Mouse (Mus musculus) heart, adult 2 months (tissue): ENCODE measurements around the gene Tmem242. TPM values are rescaled to one million over a fixed set of nuclear protein-coding genes. Genes with fewer than 3 reads are reported as not detected.
"Not testable (repeated sequence)": the region's sequence is repeated elsewhere in the genome, so short reads cannot be mapped to it uniquely, and the experiment has no call there.

Experiments used
- DNase-seq, 2 experiments: peaks; one replicate each; pipeline ENCODE4 v3.0.0; 2021
- H3K27ac ChIP-seq: fragments of 200-600 bp; 2 replicates; pipeline ENCODE4 v1.8.1; 2022
- H3K27me3 ChIP-seq: fragments of 200-500 bp; 2 replicates; pipeline ENCODE4 v1.6.1; 2012; ENCODE audit warnings: mild to moderate bottlenecking, low read length, inconsistent platforms, mixed read lengths; ENCODE audit not compliant: control insufficient read depth, insufficient read depth
- H3K36me3 ChIP-seq: fragments of 200-500 bp; 2 replicates; pipeline ENCODE4 v1.6.1; 2012; ENCODE audit warnings: low read length, inconsistent platforms; ENCODE audit not compliant: control insufficient read depth, insufficient read depth
- H3K4me1 ChIP-seq: fragments of 200-500 bp; 2 replicates; pipeline ENCODE4 v1.6.1; 2011; ENCODE audit warnings: low read length; ENCODE audit not compliant: control insufficient read depth, insufficient read depth
- H3K4me3 ChIP-seq: fragments of 200-600 bp; 2 replicates; pipeline ENCODE4 v1.8.1; 2022
- H3K79me2 ChIP-seq: fragments of 200-500 bp; replicated peaks from 2 replicates; pipeline ENCODE4 v1.6.1; 2012; ENCODE audit warnings: mild to moderate bottlenecking, inconsistent platforms, low read length, moderate library complexity, mixed read lengths; ENCODE audit not compliant: control insufficient read depth, insufficient read depth
- H3K9ac ChIP-seq: fragments of 200-500 bp; 2 replicates; pipeline ENCODE4 v1.6.1; 2012; ENCODE audit warnings: low read depth, mild to moderate bottlenecking, control low read depth, inconsistent platforms, low read length, mixed read lengths
- CTCF ChIP-seq: fragments of 200-600 bp; IDR thresholded peaks from 2 replicates; pipeline ENCODE4 v1.8.1; 2022; ENCODE audit warnings: antibody characterized with exemption, mild to moderate bottlenecking, moderate library complexity
- EP300 ChIP-seq: fragments of 200-500 bp; IDR thresholded peaks from 2 replicates; pipeline ENCODE4 v1.6.1; 2011; ENCODE audit warnings: low read depth, low read length, control low read depth; ENCODE audit not compliant: insufficient read depth
- POLR2A ChIP-seq: fragments of 200-500 bp; IDR thresholded peaks from 2 replicates; pipeline ENCODE4 v1.6.1; 2011; ENCODE audit warnings: mild to moderate bottlenecking, low read depth, low read length, control low read depth; ENCODE audit not compliant: insufficient read depth
- WGBS: fragments of 180-500 bp; shearing (Covaris S2); methylation state at CpG from one replicate; pipeline ENCODE4 v1.1.7; 2018; 5-methylcytosine and 5-hydroxymethylcytosine counted together
- intact Hi-C: fragments of 180-260 bp; cut with DNase I; formaldehyde crosslinking; loops from one replicate; pipeline ENCODE4 v1.15.1; 2025
- polyA plus RNA-seq: library from polyadenylated mRNA; depleted of rRNA; stranded (reverse); fragments of >200 nt; gene quantifications from 2 replicates; pipeline ENCODE4 v1.2.3, GENCODE M21; 2012
- total RNA-seq, 2 experiments: library from RNA; stranded (reverse); gene quantifications; 2 replicates each; pipeline ENCODE4 v1.2.3; 2021

The Tmem242 gene
- total and polyA plus RNA-seq, 3 experiments, result 17.6 to 155 (median 146) TPM

DNA sequence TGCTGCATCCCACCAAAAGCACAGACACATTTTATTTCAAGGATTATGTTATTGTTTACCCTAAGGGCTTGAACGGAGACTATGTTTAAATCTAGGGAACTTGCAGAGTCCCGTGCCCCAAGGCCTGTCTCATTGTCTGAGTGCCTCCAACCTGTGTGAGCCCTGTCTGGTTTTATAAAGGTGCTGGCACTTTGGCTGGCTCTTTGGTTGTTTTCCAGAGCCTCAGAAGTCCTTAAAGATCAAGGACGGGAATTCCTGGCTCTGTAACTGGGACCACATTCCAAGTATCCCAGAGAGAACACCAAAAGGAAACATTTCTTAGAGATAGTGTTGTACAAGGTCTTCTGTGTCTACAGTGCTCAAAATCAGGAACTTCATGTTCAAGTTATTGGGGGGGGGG is 3.2 kb upstream of the Tmem242 start:
- DNase-seq, result no peak
- WGBS, result 46% methylated on average over 3 of the region's 3 CpGs
- Histone ChIP-seq H3K4me3 (no peak overlapping the region), H3K79me2 (no peaks in the 10 kb centered on the region), H3K4me1 (peaks cover 1% of the 10 kb centered on the region), H3K27ac (no peak overlapping the region), H3K27me3 (no peaks in the 10 kb centered on the region), H3K36me3 (peaks cover 9% of the 10 kb centered on the region), H3K9ac (no peak overlapping the region)
- intact Hi-C loops, result loop anchor here (5.0 kb wide), 1 partner anchor 289 kb away; no protein-coding TSS in a partner anchor
- TF ChIP-seq EP300, result no peak

DNA sequence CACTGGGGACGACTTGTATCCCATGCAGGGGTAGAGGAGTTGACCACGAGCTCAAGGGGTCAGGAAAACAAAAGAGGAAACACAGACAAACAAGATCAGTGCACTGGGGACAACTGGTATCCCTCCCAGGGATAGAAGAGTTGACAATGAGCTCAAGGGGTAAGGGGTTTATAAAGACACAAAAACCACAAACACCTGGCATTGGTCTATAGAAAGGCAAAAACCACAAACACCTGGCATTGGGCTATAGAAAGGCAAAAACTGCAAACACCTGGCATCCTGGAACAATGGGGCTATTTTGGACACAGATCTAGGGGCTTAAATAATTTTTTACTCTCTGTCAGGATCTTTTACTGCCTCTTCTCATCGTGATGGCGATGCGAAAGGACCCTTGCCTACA is 2.3 kb upstream of the Tmem242 start:
- intact Hi-C loops, result loop anchor here (5.0 kb wide), 1 partner anchor 290 kb away; no protein-coding TSS in a partner anchor
- peaks cover 12% of the 10 kb centered on the region for H3K36me3 ChIP-seq
- not testable (repeated sequence) for H3K27ac ChIP-seq, H3K79me2 ChIP-seq, H3K4me1 ChIP-seq, DNase-seq, H3K27me3 ChIP-seq, H3K4me3 ChIP-seq, H3K9ac ChIP-seq
- WGBS, result 75% methylated on average over 5 of the region's 5 CpGs

DNA sequence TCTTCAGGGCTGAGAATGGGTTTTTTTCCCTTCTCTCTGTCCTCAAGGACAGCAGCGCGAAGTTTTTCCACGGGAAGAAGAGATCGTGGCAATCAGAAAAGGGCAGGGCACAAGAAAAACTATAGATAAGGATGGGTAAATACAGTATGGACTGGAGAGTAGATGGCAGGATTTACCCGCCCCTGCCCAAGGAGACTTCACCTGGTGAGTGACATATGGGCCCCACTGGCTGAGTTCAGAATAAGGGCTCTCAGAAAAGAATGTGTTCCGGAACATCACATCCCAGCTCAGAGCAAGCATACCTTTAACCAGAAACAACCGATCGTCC is 264 bp downstream of the Tmem242 start:
- TF ChIP-seq POLR2A, result no peak
- TF ChIP-seq EP300, result no peak
- TF ChIP-seq CTCF, result no peak
- peak overlapping the region; percentile 85 for H3K27ac ChIP-seq
- DNase-seq, result no peak
- peak overlapping the region; percentile 81 for H3K9ac ChIP-seq
- under 1% methylated on average over 8 of the region's 8 CpGs for WGBS
- intact Hi-C loops, result loop anchor here (1.0 to 5.0 kb wide), 5 partner anchors 51 to 451 kb away; no protein-coding TSS in a partner anchor
- H3K36me3 ChIP-seq, result peaks cover 12% of the 10 kb centered on the region
- no peaks in the 10 kb centered on the region; the same call in 1 of the 2 replicates for H3K79me2 ChIP-seq
- H3K4me1 ChIP-seq, result peaks cover 1% of the 10 kb centered on the region
- peak overlapping the region; percentile 70 for H3K4me3 ChIP-seq
- H3K27me3 ChIP-seq, result no peaks in the 10 kb centered on the region

DNA sequence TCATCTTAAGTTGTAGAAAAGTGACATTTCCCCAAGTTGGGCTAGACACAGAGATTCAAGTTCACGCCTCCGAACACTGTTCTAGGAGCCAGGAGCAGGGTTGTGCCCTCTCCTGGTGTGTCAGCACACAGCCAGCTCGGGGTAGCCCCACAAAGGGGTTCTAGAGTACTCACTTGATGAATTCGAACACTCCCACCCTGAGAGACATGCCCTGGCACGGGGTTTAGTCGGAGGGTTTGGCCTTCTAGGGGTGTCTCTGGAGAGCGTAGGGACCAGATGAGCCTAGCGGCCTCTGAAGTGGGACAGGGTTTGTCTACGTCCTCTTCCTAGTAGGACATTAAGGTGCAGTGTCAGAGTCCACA is 10.3 kb downstream of the Tmem242 start:
- H3K9ac ChIP-seq, result no peak overlapping the region
- 0 out of 2 replicates have a peak, but pooled peaks cover 1% of the 10 kb centered on the region for H3K79me2 ChIP-seq
- H3K36me3 ChIP-seq, result peaks cover 2% of the 10 kb centered on the region; the same call in 1 of the 2 replicates
- intact Hi-C loops, result no loop called here
- WGBS, result 81% methylated on average over 9 of the region's 9 CpGs
- no peak for TF ChIP-seq CTCF
- no peak for TF ChIP-seq EP300
- 0 out of 2 replicates have a peak, but pooled peaks have one; percentile 3 for TF ChIP-seq POLR2A
- no peak overlapping the region for H3K4me3 ChIP-seq
- H3K27ac ChIP-seq, result no peak overlapping the region
- H3K27me3 ChIP-seq, result no peaks in the 10 kb centered on the region
- no peak for DNase-seq
- H3K4me1 ChIP-seq, result no peaks in the 10 kb centered on the region; the same call in none of the 2 replicates

DNA sequence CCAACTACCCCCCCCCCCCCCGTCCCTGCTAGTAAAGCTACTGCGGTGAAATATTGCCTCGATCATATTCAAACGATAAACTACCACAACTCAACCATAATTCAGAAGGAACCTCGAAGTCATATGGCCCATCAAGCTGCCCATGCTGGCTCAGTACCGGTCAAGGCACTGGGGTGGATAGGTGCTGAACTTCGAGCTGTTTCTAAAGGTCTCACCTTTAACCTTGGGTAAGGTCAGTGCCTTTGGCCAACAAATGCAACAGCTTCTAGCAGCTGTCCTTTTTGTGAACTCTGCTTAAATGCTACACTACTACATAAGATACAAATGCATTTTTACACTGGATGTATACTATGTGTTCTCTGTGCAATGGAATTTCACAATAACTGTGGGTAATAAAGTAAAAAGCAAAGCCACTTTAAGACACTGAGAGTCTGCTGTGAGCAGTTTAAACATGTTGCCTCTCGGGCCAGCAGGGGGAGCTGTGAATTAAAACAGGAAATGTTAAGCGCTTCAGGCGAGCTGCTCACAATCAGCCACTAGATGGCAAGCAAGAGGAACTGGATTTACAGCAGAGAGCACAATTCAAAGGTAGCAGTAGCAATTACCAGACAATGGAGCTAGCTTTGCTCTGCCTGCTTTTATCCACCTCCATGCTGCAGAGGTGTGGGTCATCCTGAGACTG is 10.8 kb downstream of the Tmem242 start:
- Histone ChIP-seq H3K36me3 (peaks cover 2% of the 10 kb centered on the region; the same call in 1 of the 2 replicates), H3K79me2 (0 out of 2 replicates have a peak, but pooled peaks cover 1% of the 10 kb centered on the region), H3K4me1 (no peaks in the 10 kb centered on the region; the same call in none of the 2 replicates), H3K9ac (no peak overlapping the region), H3K27ac (no peak overlapping the region), H3K27me3 (no peaks in the 10 kb centered on the region), H3K4me3 (no peak overlapping the region)
- peak; percentile 86 to 87 for DNase-seq
- TF ChIP-seq EP300 (peak; percentile 79; the same call in 1 of the 2 replicates), CTCF (no peak), POLR2A (0 out of 2 replicates have a peak, but pooled peaks have one; percentile 11)
- 57% methylated on average over 10 of the region's 10 CpGs for WGBS
- intact Hi-C loops, result no loop called here

DNA sequence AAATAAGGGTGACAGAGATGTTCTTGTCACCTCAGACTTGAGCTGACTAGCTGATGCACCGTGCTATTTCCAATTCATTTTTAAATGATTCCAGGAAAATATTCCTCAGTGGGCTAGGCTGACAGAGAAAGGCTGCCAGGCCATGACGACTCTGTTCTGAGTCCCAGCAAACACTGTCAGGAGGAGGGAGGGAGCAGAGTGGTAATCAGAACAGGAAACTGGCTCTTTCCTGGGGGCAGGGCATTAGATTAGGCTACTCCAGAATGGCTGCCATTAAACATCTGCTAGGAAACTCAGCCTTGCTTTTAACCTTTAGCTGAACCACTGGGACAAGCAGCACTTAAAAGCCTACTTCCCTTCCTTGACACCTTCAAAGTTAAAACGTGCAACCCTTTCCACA is 14.9 kb downstream of the Tmem242 start:
- H3K4me1 ChIP-seq, result no peaks in the 10 kb centered on the region; the same call in none of the 2 replicates
- H3K27ac ChIP-seq, result no peak overlapping the region
- intact Hi-C loops, result no loop called here
- H3K27me3 ChIP-seq, result no peaks in the 10 kb centered on the region
- H3K36me3 ChIP-seq, result peaks cover 2% of the 10 kb centered on the region; the same call in 1 of the 2 replicates
- 26% methylated on average over 3 of the region's 3 CpGs for WGBS
- TF ChIP-seq EP300 (no peak), POLR2A (no peak), CTCF (no peak)
- H3K79me2 ChIP-seq, result 0 out of 2 replicates have a peak, but pooled peaks cover 1% of the 10 kb centered on the region
- no peak overlapping the region for H3K9ac ChIP-seq
- DNase-seq, result peak in 1 of 2 experiments; percentile 16
- H3K4me3 ChIP-seq, result no peak overlapping the region
